Mouse (Mus musculus): ENCODE data around the gene Crocc2.

- TF ChIP-seq POLR2A (IDR thresholded peaks at IDR 0.05; ENCODE audit: insufficient read depth, low read depth, low read length) (no peak), CTCF (IDR thresholded peaks at IDR 0.05) (no peak), EP300 (IDR thresholded peaks at IDR 0.05; ENCODE audit: insufficient read depth, low read depth, low read length) (no peak)
Observed at GRCm38 (mm10) chr1:93176525-93177332, 8.2 kb downstream of the Crocc2 start.

Measured in heart, adult 2 months (tissue).